Mouse (Mus musculus) olfactory bulb, adult 2 months (tissue): ENCODE measurements at regions not wholly inside any gene's neighbourhood (a gene's known extent, or its start where the extent isn't known, plus 50 kb on each side); places are given as distances from the start of the nearest gene placed in this dataset.

Experiments
- CTCF ChIP-seq: fragments of 200-500 bp; IDR thresholded peaks from 2 replicates; pipeline ENCODE4 v1.5.1; 2012; ENCODE audit warnings: low read depth, mild to moderate bottlenecking, low read length, moderate library complexity; ENCODE audit not compliant: insufficient read depth
- POLR2A ChIP-seq: fragments of 200-500 bp; IDR thresholded peaks from 2 replicates; pipeline ENCODE4 v1.6.1; 2012; ENCODE audit warnings: mild to moderate bottlenecking, low read depth, low read length, moderate library complexity; ENCODE audit not compliant: insufficient read depth

GRCm38 (mm10) chr17:84002327-84002726 is 154.6 kb upstream of the Haao start:
- TF ChIP-seq CTCF (no peak), POLR2A (no peak)
